Mouse (Mus musculus): Measurements from ENCODE around the gene Bach2. TPM values are rescaled to one million over a fixed set of nuclear protein-coding genes. Genes with fewer than 3 reads are reported as not detected.

Bach2 gene
- polyA plus RNA-seq, 1 experiment = 18.7 TPM

DNA sequence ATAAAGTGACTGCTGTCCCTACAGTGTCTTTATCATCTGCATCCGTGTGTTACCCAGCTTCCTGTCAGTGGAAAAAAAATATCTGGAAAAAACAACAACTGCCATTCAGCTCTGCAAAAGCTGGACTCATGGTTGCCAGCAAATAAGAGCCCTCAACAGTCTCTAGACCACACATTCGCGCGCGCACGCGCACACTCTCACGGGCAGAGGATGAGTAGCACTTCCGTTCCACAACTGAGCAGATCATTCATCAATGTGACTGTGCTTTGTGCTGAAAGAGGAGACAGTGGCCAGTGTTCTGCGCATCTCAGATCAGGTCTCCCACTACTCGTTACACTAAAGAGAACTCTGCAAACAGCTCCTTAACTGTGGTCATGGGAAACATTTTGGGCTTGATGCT, 265.6 kb downstream of the Bach2 start:
- Histone ChIP-seq H3K4me1 (ENCODE audit: control insufficient read depth, insufficient read depth, low read length) (no peaks in the 10 kb centered on the region), H3K4me3 (ENCODE audit: low read depth, low read length) (no peak overlapping the region), H3K36me3 (ENCODE audit: control insufficient read depth, insufficient read depth, low read length, poor library complexity, severe bottlenecking) (no peaks in the 10 kb centered on the region), H3K9me3 (replicated peaks; ENCODE audit: control insufficient read depth, insufficient read depth, low read length, poor library complexity, severe bottlenecking) (peaks cover 4% of the 10 kb centered on the region; the same call in 1 of the 2 replicates), H3K9ac (ENCODE audit: low read depth, poor library complexity, severe bottlenecking) (no peak overlapping the region), H3K27ac (ENCODE audit: insufficient read depth, low read length) (no peak overlapping the region), H3K27me3 (ENCODE audit: control insufficient read depth, insufficient read depth, low read length, poor library complexity, severe bottlenecking) (no peaks in the 10 kb centered on the region)
- TF ChIP-seq EP300 (IDR thresholded peaks at IDR 0.05; ENCODE audit: insufficient read depth, low read depth, low read length) (no peak), POLR2A (IDR thresholded peaks at IDR 0.05; ENCODE audit: insufficient read depth, low read length) (no peak), CTCF (IDR thresholded peaks at IDR 0.05; ENCODE audit: low read depth, low read length) (no peak)

DNA sequence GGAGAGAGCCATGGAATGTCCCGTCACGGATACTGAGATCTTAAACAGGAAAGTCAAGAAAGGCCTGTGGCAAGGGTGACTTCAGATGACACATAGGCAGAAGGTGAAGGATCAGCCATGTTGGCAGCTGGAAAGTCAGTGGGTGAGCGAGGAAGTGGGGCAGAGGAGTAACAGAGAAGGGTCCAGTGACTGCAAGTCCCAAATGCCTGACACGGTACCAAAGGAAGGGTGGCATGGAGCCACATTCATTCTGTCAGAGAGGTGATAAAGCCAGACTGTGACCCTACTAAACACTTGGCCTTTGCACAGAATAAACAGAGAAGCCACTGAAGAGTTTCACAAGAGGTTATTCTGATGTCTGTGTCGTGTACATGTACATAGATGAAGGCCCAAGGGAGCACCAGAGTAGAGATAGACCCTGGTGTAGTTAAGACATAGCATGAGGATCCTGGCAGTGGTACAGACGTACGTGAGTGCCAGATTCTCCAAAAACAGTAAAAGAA, 267.8 kb downstream of the Bach2 start:
- H3K9me3 ChIP-seq (replicated peaks; ENCODE audit: control insufficient read depth, insufficient read depth, low read length, poor library complexity, severe bottlenecking) = no peaks in the 10 kb centered on the region
- no peaks in the 10 kb centered on the region for H3K36me3 ChIP-seq (ENCODE audit: control insufficient read depth, insufficient read depth, low read length, poor library complexity, severe bottlenecking)
- no peak overlapping the region for H3K4me3 ChIP-seq (ENCODE audit: low read depth, low read length)
- H3K27ac ChIP-seq (ENCODE audit: insufficient read depth, low read length) = no peak overlapping the region
- H3K9ac ChIP-seq (ENCODE audit: low read depth, poor library complexity, severe bottlenecking) = no peak overlapping the region
- TF ChIP-seq EP300 (IDR thresholded peaks at IDR 0.05; ENCODE audit: insufficient read depth, low read depth, low read length) = no peak
- TF ChIP-seq POLR2A (IDR thresholded peaks at IDR 0.05; ENCODE audit: insufficient read depth, low read length) = no peak
- H3K27me3 ChIP-seq (ENCODE audit: control insufficient read depth, insufficient read depth, low read length, poor library complexity, severe bottlenecking) = no peaks in the 10 kb centered on the region
- no peaks in the 10 kb centered on the region for H3K4me1 ChIP-seq (ENCODE audit: control insufficient read depth, insufficient read depth, low read length)

DNA sequence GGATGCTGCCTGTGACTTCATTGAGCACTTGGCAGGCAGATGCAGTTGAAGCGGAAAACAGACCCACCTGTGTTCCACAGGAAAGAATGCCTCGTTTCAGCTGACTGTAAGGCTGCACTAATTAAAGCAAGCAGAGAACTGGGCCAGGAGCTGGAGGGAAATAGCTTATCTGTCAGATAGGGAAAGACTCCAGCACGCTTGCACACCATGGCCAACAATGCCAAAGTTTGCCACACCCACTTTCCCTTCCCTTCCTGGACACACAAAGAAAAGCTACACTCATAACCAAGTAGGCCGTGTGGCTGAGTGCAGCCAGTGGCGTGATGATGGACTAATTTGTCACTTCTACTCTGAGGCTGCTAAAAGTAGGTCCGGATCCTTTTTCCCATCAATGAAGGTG, 268.4 kb downstream of the Bach2 start:
- H3K4me1 ChIP-seq (ENCODE audit: control insufficient read depth, insufficient read depth, low read length) = no peaks in the 10 kb centered on the region
- no peak overlapping the region for H3K27ac ChIP-seq (ENCODE audit: insufficient read depth, low read length)
- TF ChIP-seq EP300 (IDR thresholded peaks at IDR 0.05; ENCODE audit: insufficient read depth, low read depth, low read length) (no peak), CTCF (IDR thresholded peaks at IDR 0.05; ENCODE audit: low read depth, low read length) (no peak), POLR2A (IDR thresholded peaks at IDR 0.05; ENCODE audit: insufficient read depth, low read length) (no peak)
- no peak overlapping the region for H3K9ac ChIP-seq (ENCODE audit: low read depth, poor library complexity, severe bottlenecking)
- no peaks in the 10 kb centered on the region for H3K36me3 ChIP-seq (ENCODE audit: control insufficient read depth, insufficient read depth, low read length, poor library complexity, severe bottlenecking)
- H3K27me3 ChIP-seq (ENCODE audit: control insufficient read depth, insufficient read depth, low read length, poor library complexity, severe bottlenecking) = no peaks in the 10 kb centered on the region
- H3K4me3 ChIP-seq (ENCODE audit: low read depth, low read length) = no peak overlapping the region
- H3K9me3 ChIP-seq (replicated peaks; ENCODE audit: control insufficient read depth, insufficient read depth, low read length, poor library complexity, severe bottlenecking) = no peaks in the 10 kb centered on the region

DNA sequence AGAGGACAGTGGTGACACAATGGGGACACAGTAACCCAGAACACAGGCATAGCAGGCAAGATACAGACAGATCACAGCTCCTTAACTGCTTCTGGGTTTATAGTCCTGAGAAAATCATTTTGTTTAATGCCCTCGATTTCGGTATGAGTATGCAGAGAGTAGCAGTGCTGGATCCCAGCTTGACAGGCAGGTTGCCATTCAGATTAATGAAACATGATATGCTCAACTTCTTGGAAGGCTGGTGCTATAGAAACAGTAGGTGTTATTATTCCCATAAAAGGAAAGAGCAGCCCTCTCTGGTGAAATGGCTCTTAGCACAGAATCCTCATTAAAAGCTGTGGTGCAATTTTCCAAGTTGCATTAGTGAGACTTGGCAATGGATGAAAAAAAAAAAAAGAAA, 270.0 kb downstream of the Bach2 start:
- no peak overlapping the region for H3K9ac ChIP-seq (ENCODE audit: low read depth, poor library complexity, severe bottlenecking)
- H3K4me3 ChIP-seq (ENCODE audit: low read depth, low read length) = no peak overlapping the region
- no peaks in the 10 kb centered on the region for H3K27me3 ChIP-seq (ENCODE audit: control insufficient read depth, insufficient read depth, low read length, poor library complexity, severe bottlenecking)
- TF ChIP-seq EP300 (IDR thresholded peaks at IDR 0.05; ENCODE audit: insufficient read depth, low read depth, low read length) (no peak), CTCF (IDR thresholded peaks at IDR 0.05; ENCODE audit: low read depth, low read length) (no peak), POLR2A (IDR thresholded peaks at IDR 0.05; ENCODE audit: insufficient read depth, low read length) (no peak)
- H3K27ac ChIP-seq (ENCODE audit: insufficient read depth, low read length) = no peak overlapping the region
- H3K4me1 ChIP-seq (ENCODE audit: control insufficient read depth, insufficient read depth, low read length) = no peaks in the 10 kb centered on the region
- H3K36me3 ChIP-seq (ENCODE audit: control insufficient read depth, insufficient read depth, low read length, poor library complexity, severe bottlenecking) = no peaks in the 10 kb centered on the region
- H3K9me3 ChIP-seq (replicated peaks; ENCODE audit: control insufficient read depth, insufficient read depth, low read length, poor library complexity, severe bottlenecking) = no peaks in the 10 kb centered on the region

DNA sequence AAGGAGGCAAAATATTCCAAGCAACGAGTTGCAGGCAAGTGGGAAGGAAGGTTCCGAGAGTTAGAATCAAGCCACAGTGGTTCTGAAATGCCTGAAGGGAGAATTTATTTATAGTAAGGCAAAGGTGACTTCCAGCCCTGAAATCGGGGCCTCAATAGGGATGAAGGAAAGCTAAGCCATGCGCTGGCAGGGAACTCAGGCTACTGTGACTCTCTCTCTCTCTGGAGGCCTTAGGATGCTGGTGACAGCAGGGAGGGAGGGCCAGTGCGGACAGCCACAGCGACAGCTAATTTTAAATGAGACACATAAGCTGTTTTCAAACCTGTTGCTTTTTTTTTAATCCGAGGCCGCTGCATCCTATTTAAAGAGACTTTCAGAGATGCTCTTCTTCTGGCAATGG, 270.4 kb downstream of the Bach2 start:
- H3K36me3 ChIP-seq (ENCODE audit: control insufficient read depth, insufficient read depth, low read length, poor library complexity, severe bottlenecking) = no peaks in the 10 kb centered on the region
- no peak overlapping the region for H3K4me3 ChIP-seq (ENCODE audit: low read depth, low read length)
- H3K4me1 ChIP-seq (ENCODE audit: control insufficient read depth, insufficient read depth, low read length) = no peaks in the 10 kb centered on the region
- H3K9ac ChIP-seq (ENCODE audit: low read depth, poor library complexity, severe bottlenecking) = no peak overlapping the region
- no peak for TF ChIP-seq POLR2A (IDR thresholded peaks at IDR 0.05; ENCODE audit: insufficient read depth, low read length)
- TF ChIP-seq CTCF (IDR thresholded peaks at IDR 0.05; ENCODE audit: low read depth, low read length) = no peak
- TF ChIP-seq EP300 (IDR thresholded peaks at IDR 0.05; ENCODE audit: insufficient read depth, low read depth, low read length) = no peak
- no peak overlapping the region for H3K27ac ChIP-seq (ENCODE audit: insufficient read depth, low read length)
- no peaks in the 10 kb centered on the region for H3K9me3 ChIP-seq (replicated peaks; ENCODE audit: control insufficient read depth, insufficient read depth, low read length, poor library complexity, severe bottlenecking)
- no peaks in the 10 kb centered on the region for H3K27me3 ChIP-seq (ENCODE audit: control insufficient read depth, insufficient read depth, low read length, poor library complexity, severe bottlenecking)

DNA sequence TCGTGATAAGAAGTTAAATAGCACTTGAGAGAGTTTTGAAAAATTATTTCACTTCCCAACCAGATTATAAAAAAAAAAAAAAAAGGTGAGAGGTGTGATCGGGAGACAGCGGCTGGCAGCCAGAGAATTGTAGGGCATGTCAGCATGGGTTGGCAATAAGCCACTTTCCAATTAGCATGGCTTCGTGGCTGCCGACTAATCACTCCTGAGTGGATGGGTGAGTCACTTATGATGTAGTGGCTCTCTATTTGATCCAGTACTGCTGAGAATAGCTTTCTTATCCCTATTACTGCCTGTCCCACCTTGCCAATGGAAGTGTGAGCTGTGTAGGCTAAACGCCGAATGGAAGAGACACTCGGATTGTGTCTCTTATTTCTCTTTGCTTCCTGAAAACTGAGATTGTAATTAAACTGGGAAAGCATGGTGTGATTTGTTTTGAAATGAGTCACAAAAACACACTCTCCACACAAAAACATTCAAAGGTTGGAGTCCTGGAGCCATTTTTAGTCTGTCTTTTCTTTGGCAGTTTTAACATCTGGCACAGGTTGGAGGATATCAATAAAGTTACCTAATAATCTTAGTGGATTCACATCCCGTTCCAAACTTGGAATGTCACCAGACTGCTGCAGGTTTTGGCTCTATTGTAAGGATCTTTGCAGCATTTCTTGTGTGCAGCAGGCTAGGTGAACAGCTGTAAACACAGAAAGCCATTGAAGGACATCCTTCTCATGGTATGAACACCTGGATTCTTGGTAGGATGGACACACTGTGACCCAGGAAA, 271.4 kb downstream of the Bach2 start:
- no peaks in the 10 kb centered on the region for H3K27me3 ChIP-seq (ENCODE audit: control insufficient read depth, insufficient read depth, low read length, poor library complexity, severe bottlenecking)
- TF ChIP-seq CTCF (IDR thresholded peaks at IDR 0.05; ENCODE audit: low read depth, low read length) (no peak), POLR2A (IDR thresholded peaks at IDR 0.05; ENCODE audit: insufficient read depth, low read length) (no peak), EP300 (IDR thresholded peaks at IDR 0.05; ENCODE audit: insufficient read depth, low read depth, low read length) (no peak)
- H3K9ac ChIP-seq (ENCODE audit: low read depth, poor library complexity, severe bottlenecking) = no peak overlapping the region
- no peaks in the 10 kb centered on the region for H3K36me3 ChIP-seq (ENCODE audit: control insufficient read depth, insufficient read depth, low read length, poor library complexity, severe bottlenecking)
- H3K4me1 ChIP-seq (ENCODE audit: control insufficient read depth, insufficient read depth, low read length) = no peaks in the 10 kb centered on the region
- H3K9me3 ChIP-seq (replicated peaks; ENCODE audit: control insufficient read depth, insufficient read depth, low read length, poor library complexity, severe bottlenecking) = no peaks in the 10 kb centered on the region
- no peak overlapping the region for H3K27ac ChIP-seq (ENCODE audit: insufficient read depth, low read length)
- H3K4me3 ChIP-seq (ENCODE audit: low read depth, low read length) = no peak overlapping the region
